Mouse (Mus musculus) forebrain, embryonic 10.5 days (tissue): ENCODE results near the gene Ralgps1. TPM values are rescaled to one million over a fixed set of nuclear protein-coding genes. Genes with fewer than 3 reads are reported as not detected.

ENCODE experiments used
- DNase-seq: peaks from one replicate; pipeline ENCODE4 v3.0.0-alpha.2; 2017; ENCODE audit warnings: low spot score; ENCODE audit errors: extremely low spot score
- H3K27ac ChIP-seq: fragments of 300-500 bp; sonication (generic); 2 replicates; pipeline ENCODE4 v1.5.1; 2016; ENCODE audit warnings: mild to moderate bottlenecking
- H3K27me3 ChIP-seq: fragments of 300-500 bp; sonication (generic); 2 replicates; pipeline ENCODE4 v1.6.1; 2016; ENCODE audit warnings: mild to moderate bottlenecking; ENCODE audit not compliant: poor library complexity, severe bottlenecking
- H3K36me3 ChIP-seq: fragments of 300-500 bp; sonication (generic); replicated peaks from 2 replicates; pipeline ENCODE4 v1.6.1; 2016; ENCODE audit warnings: mild to moderate bottlenecking, moderate library complexity
- H3K4me1 ChIP-seq: fragments of 300-500 bp; sonication (generic); 2 replicates; pipeline ENCODE4 v1.6.1; 2016
- H3K4me3 ChIP-seq: fragments of 300-500 bp; sonication (generic); 2 replicates; pipeline ENCODE4 v1.5.1; 2016; ENCODE audit warnings: mild to moderate bottlenecking, moderate library complexity
- H3K9me3 ChIP-seq: fragments of 300-500 bp; sonication (generic); 2 replicates; pipeline ENCODE4 v1.6.1; 2016; ENCODE audit warnings: mild to moderate bottlenecking, moderate library complexity
- WGBS: fragments of 180-500 bp; shearing (Covaris S2); methylation state at CpG from one replicate; pipeline ENCODE4 v1.1.7; 2016; 5-methylcytosine and 5-hydroxymethylcytosine counted together
- polyA plus RNA-seq: library from polyadenylated mRNA; unstranded; fragments of >200 nt; fragmentation: Nextera tagmentation; extraction: Ambion mirVana; gene quantifications from 2 replicates; pipeline ENCODE4 v1.2.1, GENCODE M21; 2016

Ralgps1 gene
- polyA plus RNA-seq, 1 experiment from 2014 or later, result 6.9 TPM

- no peaks in the 10 kb centered on the region for H3K9me3 ChIP-seq
- no peak overlapping the region for H3K4me3 ChIP-seq
- H3K27ac ChIP-seq, result no peak overlapping the region
- no peaks in the 10 kb centered on the region for H3K27me3 ChIP-seq
- 80% methylated on average over 2 of the region's 2 CpGs for WGBS
- no peaks in the 10 kb centered on the region; the same call in 1 of the 2 replicates for H3K36me3 ChIP-seq
- H3K4me1 ChIP-seq, result no peaks in the 10 kb centered on the region
- DNase-seq, result no peak
Observed at GRCm38 (mm10) chr2:33283674-33284073, 87.6 kb downstream of the Ralgps1 start.

GRCm38 (mm10) chr2:33282877-33283276, 88.4 kb downstream of the Ralgps1 start:
- Histone ChIP-seq H3K36me3 (no peaks in the 10 kb centered on the region; the same call in 1 of the 2 replicates), H3K27me3 (no peaks in the 10 kb centered on the region), H3K9me3 (no peaks in the 10 kb centered on the region), H3K27ac (no peak overlapping the region), H3K4me3 (no peak overlapping the region), H3K4me1 (no peaks in the 10 kb centered on the region)
- DNase-seq, result no peak
- 82% methylated on average over 4 of the region's 4 CpGs for WGBS

GRCm38 (mm10) chr2:33281807-33282206, 89.5 kb downstream of the Ralgps1 start:
- H3K4me1 ChIP-seq, result no peaks in the 10 kb centered on the region
- WGBS, result 91% methylated on average over 5 of the region's 5 CpGs
- no peak overlapping the region for H3K4me3 ChIP-seq
- H3K36me3 ChIP-seq, result no peaks in the 10 kb centered on the region
- no peak overlapping the region for H3K27ac ChIP-seq
- DNase-seq, result no peak
- no peaks in the 10 kb centered on the region for H3K27me3 ChIP-seq
- no peaks in the 10 kb centered on the region for H3K9me3 ChIP-seq

GRCm38 (mm10) chr2:33280525-33280924, 90.8 kb downstream of the Ralgps1 start:
- H3K4me1 ChIP-seq, result no peaks in the 10 kb centered on the region
- H3K4me3 ChIP-seq, result no peak overlapping the region
- no peaks in the 10 kb centered on the region for H3K9me3 ChIP-seq
- no peak overlapping the region for H3K27ac ChIP-seq
- H3K36me3 ChIP-seq, result no peaks in the 10 kb centered on the region
- 86% methylated on average over 2 of the region's 2 CpGs for WGBS
- DNase-seq, result no peak
- H3K27me3 ChIP-seq, result no peaks in the 10 kb centered on the region

DNA sequence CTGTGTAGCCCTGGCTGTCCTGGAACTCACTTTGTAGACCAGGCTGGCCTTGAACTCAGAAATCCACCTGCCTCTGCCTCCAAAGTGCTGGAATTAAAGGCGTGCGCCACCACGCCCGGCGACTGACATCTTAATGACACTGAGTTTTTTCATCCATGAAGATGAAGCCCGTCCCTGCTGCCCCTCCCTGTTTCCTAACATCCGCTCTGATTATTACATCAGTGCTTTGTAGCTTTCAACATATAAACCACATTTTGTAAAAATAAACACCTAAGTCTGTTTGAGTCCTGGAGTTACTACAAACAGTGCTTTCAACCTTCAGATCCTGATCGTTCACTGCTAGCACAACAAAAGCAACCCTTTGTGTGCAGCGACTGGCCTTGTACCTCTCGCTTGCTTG, 91.5 kb downstream of the Ralgps1 start:
- Histone ChIP-seq H3K4me3 (no peak overlapping the region), H3K36me3 (no peaks in the 10 kb centered on the region), H3K9me3 (no peaks in the 10 kb centered on the region), H3K27ac (no peak overlapping the region), H3K27me3 (no peaks in the 10 kb centered on the region), H3K4me1 (no peaks in the 10 kb centered on the region)
- WGBS, result 93% methylated on average over 10 of the region's 10 CpGs
- no peak for DNase-seq

DNA sequence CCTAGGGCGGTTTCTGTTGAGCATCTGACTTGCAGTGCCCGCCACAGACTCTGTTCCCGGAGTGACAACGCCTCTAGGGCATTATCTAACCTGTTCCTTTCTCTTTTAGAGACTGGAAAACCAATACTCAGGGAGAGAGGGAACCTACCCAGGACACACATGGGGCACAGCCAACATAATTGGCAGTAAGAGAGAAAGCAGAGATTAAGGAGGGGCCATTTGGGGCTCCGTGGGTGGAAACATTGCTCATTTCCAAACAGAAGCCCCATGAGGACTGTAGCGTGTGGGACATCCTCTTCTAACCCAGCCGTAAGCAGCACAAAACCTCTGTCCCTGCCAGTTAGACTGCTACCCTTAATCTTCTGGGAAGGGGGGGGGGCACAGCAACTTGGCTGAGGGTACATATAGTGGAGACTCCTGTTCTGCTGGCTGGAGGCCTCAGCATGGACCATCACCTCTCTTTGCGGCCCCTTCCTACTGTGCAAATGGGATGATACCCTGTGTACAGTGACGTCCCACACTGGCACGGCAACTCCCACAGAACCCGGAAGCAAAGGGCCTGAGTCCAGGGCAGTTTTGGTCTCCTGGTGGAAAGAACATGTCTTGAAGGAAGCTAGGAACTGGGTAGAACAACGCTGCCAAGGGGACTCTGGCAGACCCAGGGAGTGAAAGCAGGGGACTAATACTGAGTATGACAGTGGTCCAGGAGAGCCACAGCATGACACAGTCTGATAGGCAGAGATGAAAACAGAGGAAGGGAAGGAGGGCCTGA, 96.4 kb downstream of the Ralgps1 start:
- Histone ChIP-seq H3K4me3 (no peak overlapping the region), H3K27ac (no peak overlapping the region), H3K4me1 (peaks cover 7% of the 10 kb centered on the region; the same call in 1 of the 2 replicates), H3K36me3 (no peaks in the 10 kb centered on the region), H3K27me3 (no peaks in the 10 kb centered on the region), H3K9me3 (no peaks in the 10 kb centered on the region)
- 93% methylated on average over 12 of the region's 12 CpGs for WGBS
- no peak for DNase-seq

DNA sequence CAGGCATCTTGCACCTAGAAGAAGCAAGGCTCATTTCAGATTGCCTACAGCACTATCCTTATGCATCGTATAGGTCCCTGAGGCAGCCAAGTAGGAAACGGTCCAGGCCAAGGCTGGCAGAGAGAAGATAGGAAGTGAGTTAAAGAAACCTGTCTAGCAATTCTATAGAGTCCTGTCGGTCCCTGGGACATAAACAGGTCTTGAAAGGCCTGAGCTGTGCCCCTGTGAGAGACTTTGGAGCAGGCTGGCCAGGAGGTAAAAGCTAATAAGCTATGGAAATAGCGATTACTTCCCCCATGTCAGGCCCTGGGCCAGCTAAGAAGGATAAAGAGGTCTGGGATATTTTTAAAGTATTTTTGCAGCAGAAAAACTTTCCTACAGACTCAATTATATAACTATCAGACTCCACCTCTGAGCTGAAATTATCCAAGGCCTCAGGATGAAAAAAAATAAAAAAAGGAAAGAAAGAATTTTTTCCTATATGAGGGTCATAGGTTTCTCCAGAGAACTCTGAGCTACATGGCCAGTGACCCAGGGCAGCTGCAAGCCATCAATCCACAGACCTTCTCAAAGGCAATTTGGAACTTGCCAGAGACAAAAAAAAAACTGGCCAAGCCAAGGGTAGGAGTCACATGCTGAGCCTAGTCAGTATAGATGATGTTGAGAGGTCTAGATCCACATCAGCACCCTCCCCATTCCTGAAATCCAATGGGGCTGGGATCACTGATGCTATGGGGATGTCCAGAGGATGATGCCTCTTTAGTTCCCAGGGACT, 98.4 kb downstream of the Ralgps1 start:
- no peak overlapping the region for H3K4me3 ChIP-seq
- no peak overlapping the region for H3K27ac ChIP-seq
- no peaks in the 10 kb centered on the region for H3K9me3 ChIP-seq
- DNase-seq, result no peak
- H3K27me3 ChIP-seq, result no peaks in the 10 kb centered on the region
- WGBS, result 85% methylated on average over 4 of the region's 4 CpGs
- no peaks in the 10 kb centered on the region for H3K36me3 ChIP-seq
- peaks cover 7% of the 10 kb centered on the region; the same call in 1 of the 2 replicates for H3K4me1 ChIP-seq

DNA sequence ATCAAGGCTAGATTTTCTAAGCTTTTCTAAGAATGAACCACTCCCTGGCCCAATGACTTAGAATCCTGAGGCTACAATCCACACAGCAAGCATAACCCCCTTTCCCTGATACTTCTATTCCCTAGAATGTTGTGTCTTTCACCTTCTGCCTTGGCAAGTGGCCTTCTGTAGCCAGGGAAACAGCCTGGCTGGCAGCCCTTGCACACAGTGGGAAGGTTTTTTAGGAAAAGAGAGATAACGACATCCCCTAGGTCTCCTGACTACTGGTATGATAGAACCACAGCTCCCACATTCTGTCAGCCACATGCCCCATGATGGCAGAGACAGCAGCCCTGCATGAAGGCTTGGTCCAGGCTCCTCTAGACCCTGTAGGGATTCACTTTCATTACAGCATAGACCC, 99.8 kb downstream of the Ralgps1 start:
- Histone ChIP-seq H3K4me3 (no peak overlapping the region), H3K36me3 (no peaks in the 10 kb centered on the region), H3K4me1 (peaks cover 7% of the 10 kb centered on the region; the same call in 1 of the 2 replicates), H3K27ac (no peak overlapping the region; the same call in 1 of the 2 replicates), H3K27me3 (no peaks in the 10 kb centered on the region), H3K9me3 (no peaks in the 10 kb centered on the region)
- WGBS, result 88% methylated on average over 1 of the region's 1 CpGs
- no peak for DNase-seq

- Histone ChIP-seq H3K4me1 (peaks cover 10% of the 10 kb centered on the region; the same call in 1 of the 2 replicates), H3K36me3 (no peaks in the 10 kb centered on the region), H3K27ac (no peak overlapping the region), H3K4me3 (no peak overlapping the region), H3K27me3 (no peaks in the 10 kb centered on the region), H3K9me3 (no peaks in the 10 kb centered on the region)
- DNase-seq, result no peak
- WGBS, result 93% methylated on average over 2 of the region's 2 CpGs
Observed at GRCm38 (mm10) chr2:33270569-33270968, 100.7 kb downstream of the Ralgps1 start.

GRCm38 (mm10) chr2:33269132-33269493, 102.2 kb downstream of the Ralgps1 start:
- no peak for DNase-seq
- no peaks in the 10 kb centered on the region for H3K9me3 ChIP-seq
- no peaks in the 10 kb centered on the region for H3K27me3 ChIP-seq
- H3K4me1 ChIP-seq, result peaks cover 19% of the 10 kb centered on the region
- H3K27ac ChIP-seq, result no peak overlapping the region
- 93% methylated on average over 2 of the region's 2 CpGs for WGBS
- no peaks in the 10 kb centered on the region for H3K36me3 ChIP-seq
- H3K4me3 ChIP-seq, result no peak overlapping the region

- H3K27ac ChIP-seq, result no peak overlapping the region
- WGBS, result 89% methylated on average over 6 of the region's 6 CpGs
- H3K4me3 ChIP-seq, result no peak overlapping the region
- H3K27me3 ChIP-seq, result no peaks in the 10 kb centered on the region
- DNase-seq, result no peak
- no peaks in the 10 kb centered on the region for H3K36me3 ChIP-seq
- H3K9me3 ChIP-seq, result no peaks in the 10 kb centered on the region
- H3K4me1 ChIP-seq, result peaks cover 19% of the 10 kb centered on the region
Observed at GRCm38 (mm10) chr2:33268384-33269131, 102.7 kb downstream of the Ralgps1 start.

DNA sequence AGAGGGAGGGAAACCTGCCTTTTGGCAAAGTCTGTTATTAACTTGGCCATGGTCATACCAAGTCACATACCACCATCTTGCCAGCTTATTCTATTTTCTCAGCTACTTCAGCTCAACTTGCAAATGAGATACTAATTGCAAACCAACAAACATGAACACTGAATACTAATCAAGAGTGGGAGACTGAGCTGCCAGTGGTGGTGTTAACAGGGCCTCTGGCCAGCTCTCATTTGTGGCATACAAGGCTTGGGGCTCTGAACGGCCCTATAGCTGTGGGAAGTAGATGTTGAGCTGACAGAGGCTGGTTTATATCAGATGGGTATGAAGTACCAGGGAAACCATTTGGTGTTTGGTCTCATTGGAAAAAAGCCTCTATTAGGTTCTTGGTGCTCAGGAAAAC, 104.2 kb downstream of the Ralgps1 start:
- Histone ChIP-seq H3K9me3 (no peaks in the 10 kb centered on the region), H3K27me3 (no peaks in the 10 kb centered on the region), H3K4me3 (no peak overlapping the region), H3K36me3 (no peaks in the 10 kb centered on the region), H3K27ac (no peak overlapping the region), H3K4me1 (peaks cover 17% of the 10 kb centered on the region)
- DNase-seq, result no peak
- 82% methylated on average over 1 of the region's 1 CpGs for WGBS
